Mouse (Mus musculus) thymus, adult 2 months (tissue): ENCODE measurements at regions not wholly inside any gene's neighbourhood (a gene's known extent, or its start where the extent isn't known, plus 50 kb on each side); places are given as distances from the start of the nearest gene placed in this dataset.

Experiments
- CTCF ChIP-seq: fragments of 200-500 bp; IDR thresholded peaks from 2 replicates; pipeline ENCODE4 v1.5.1; 2012; ENCODE audit warnings: mild to moderate bottlenecking, control low read depth, low read length, moderate library complexity, borderline replicate concordance; ENCODE audit not compliant: control insufficient read depth, poor library complexity, insufficient read depth; ENCODE audit errors: extremely low read depth
- POLR2A ChIP-seq: fragments of 200-500 bp; IDR thresholded peaks from 2 replicates; pipeline ENCODE4 v1.6.1; 2012; ENCODE audit warnings: mild to moderate bottlenecking, low read length, control low read depth, moderate library complexity; ENCODE audit not compliant: control insufficient read depth, poor library complexity, insufficient read depth; ENCODE audit errors: extremely low read depth

DNA sequence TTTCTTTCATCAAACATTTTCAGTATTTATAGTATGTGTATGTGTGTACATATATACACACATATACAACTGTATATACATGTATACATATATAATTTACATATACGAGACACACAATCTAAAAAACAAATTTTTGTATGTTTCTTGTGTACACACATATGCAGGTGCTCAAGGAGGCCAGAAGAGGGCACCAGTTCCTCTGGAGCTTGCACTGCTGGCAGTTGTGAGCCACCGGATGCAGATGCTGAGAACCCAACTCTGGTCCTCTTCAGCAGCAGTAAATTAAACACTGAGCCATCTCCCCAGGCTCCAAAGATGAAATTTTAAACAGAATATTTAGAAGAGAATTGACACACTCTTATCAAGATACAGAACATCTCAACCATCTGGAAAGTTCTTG is 67.4 kb upstream of the Stard3nl start:
- TF ChIP-seq CTCF (no peak), POLR2A (no peak)
